Mouse (Mus musculus): ENCODE data around the gene Dclk3.
A peak's percentile ranks its signal among the peaks of the same experiment; 100 is the strongest.

DNA sequence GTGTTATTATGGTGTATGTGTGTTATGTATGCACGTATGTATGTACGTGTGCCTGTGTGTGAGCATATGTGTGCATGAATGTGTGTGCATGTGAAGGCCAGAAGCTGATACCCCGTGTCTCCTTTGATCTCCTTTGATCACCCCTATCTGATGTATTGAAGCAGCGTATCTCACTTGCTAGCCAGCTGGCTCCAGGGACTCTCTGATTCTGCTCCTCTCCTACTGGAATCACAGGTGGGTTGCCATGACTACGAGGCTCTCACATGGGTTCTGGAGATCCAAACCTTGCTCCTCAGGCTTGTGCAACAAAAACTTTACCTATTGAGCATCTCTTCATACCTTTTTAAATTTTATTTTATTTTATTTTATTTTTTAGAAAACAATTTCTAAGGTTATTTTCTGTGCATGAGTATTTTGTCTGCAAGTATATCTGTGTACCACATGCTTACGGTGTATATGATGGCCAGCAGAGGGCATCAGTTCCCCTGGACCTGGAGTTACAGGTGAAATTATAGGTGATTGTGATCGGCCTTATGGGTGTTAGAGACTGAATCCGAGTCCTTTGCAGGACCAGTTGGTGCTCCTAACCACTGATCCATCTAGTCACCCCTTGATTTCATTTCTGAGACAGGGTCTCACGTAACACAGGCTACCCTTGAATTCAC is 10.9 kb upstream of the Dclk3 start:
- peak; percentile 10; the same call in 1 of the 2 replicates for TF ChIP-seq CTCF (IDR thresholded peaks at IDR 0.05; ENCODE audit: extremely low read depth, insufficient read depth, low read length)
- TF ChIP-seq POLR2A (IDR thresholded peaks at IDR 0.05; ENCODE audit: extremely low read depth, insufficient read depth, low read length) = no peak
